ENCODE assay signal across 36 mouse cellular contexts in genomic region chr11:22867691-22868090, GRCm38 (mm10).
"Had no signal": no experiment of that assay in that cellular context is flagged by ENCODE, and none has a peak within 500 bp of the region (broad histone marks: within the 10 kb centered on the region; RNA-seq: fewer than 3 reads in every experiment).

No protein-coding gene starts in this region.

- H3K9ac ChIP-seq: heart, embryonic 12.5 days; heart, embryonic 13.5 days; heart, embryonic 15.5 days; hindbrain, embryonic 12.5 days; hindbrain, embryonic 13.5 days; hindbrain, embryonic 14.5 days; hindbrain, embryonic 15.5 days; intestine, embryonic 15.5 days; kidney, embryonic 15.5 days had no signal

- DNase-seq: heart, postnatal 10 days; heart, postnatal 14 days; heart, postnatal 36 days; heart, postnatal 4 days; kidney, adult 11 months; kidney, adult 18-20 months; kidney, adult 2 months; kidney, adult 8-10 months; kidney, adult 9 months; kidney, postnatal 10 days; kidney, postnatal 14 days; kidney, postnatal 25 days; kidney, postnatal 36 days; kidney, postnatal 4 days; layer of hippocampus, adult 9-11 months; layer of hippocampus, postnatal 36 days had no signal

- ATAC-seq: hindbrain, embryonic 16.5 days; hindbrain, postnatal 0 days; inflammation-experienced regulatory T-cells, adult 6 months; intestine, embryonic 15.5 days; intestine, embryonic 16.5 days; intestine, postnatal 0 days had no signal

- H3K36me3 ChIP-seq: heart, embryonic 10.5 days; heart, embryonic 12.5 days; heart, embryonic 13.5 days; heart, embryonic 15.5 days; hindbrain, embryonic 10.5 days; hindbrain, embryonic 12.5 days; hindbrain, embryonic 13.5 days; hindbrain, embryonic 15.5 days; intestine, embryonic 15.5 days; kidney, embryonic 15.5 days had no signal

- H3K4me3 ChIP-seq: heart, embryonic 10.5 days; heart, embryonic 12.5 days; heart, embryonic 13.5 days; heart, embryonic 15.5 days; hindbrain, embryonic 10.5 days; hindbrain, embryonic 12.5 days; hindbrain, embryonic 13.5 days; hindbrain, embryonic 15.5 days; intestine, embryonic 15.5 days; kidney, embryonic 15.5 days; layer of hippocampus, adult 2 months; left cerebral cortex, adult 2 months had no signal

- H3K9me3 ChIP-seq: heart, embryonic 10.5 days; heart, embryonic 12.5 days; heart, embryonic 13.5 days; heart, embryonic 15.5 days; hindbrain, embryonic 10.5 days; hindbrain, embryonic 12.5 days; hindbrain, embryonic 13.5 days; hindbrain, embryonic 15.5 days; intestine, embryonic 15.5 days; kidney, embryonic 15.5 days had no signal

- H3K4me1 ChIP-seq: heart, embryonic 10.5 days; hindbrain, embryonic 12.5 days had no signal

- H3K27ac ChIP-seq: heart, embryonic 10.5 days; heart, embryonic 13.5 days; heart, embryonic 15.5 days; hindbrain, embryonic 10.5 days; hindbrain, embryonic 12.5 days; hindbrain, embryonic 13.5 days; hindbrain, embryonic 14.5 days; hindbrain, embryonic 15.5 days; hindbrain, postnatal 0 days; intestine, embryonic 15.5 days; kidney, embryonic 15.5 days; kidney, postnatal 0 days; layer of hippocampus, adult 2 months; left cerebral cortex, adult 2 months had no signal

- H3K27me3 ChIP-seq: heart, embryonic 12.5 days; heart, embryonic 15.5 days; intestine, embryonic 15.5 days had no signal

- H3K4me2 ChIP-seq: heart, embryonic 11.5 days; heart, embryonic 12.5 days; heart, embryonic 13.5 days; heart, embryonic 15.5 days; hindbrain, embryonic 12.5 days; hindbrain, embryonic 13.5 days; hindbrain, embryonic 14.5 days; hindbrain, embryonic 15.5 days; intestine, embryonic 15.5 days; kidney, embryonic 15.5 days had no signal
